Mouse (Mus musculus): ENCODE results near the gene Mylk3. TPM values are rescaled to one million over a fixed set of nuclear protein-coding genes. Genes with fewer than 3 reads are reported as not detected.

Mylk3 gene
- polyA plus RNA-seq, 1 experiment from 2014 or later: 26.6 TPM

DNA sequence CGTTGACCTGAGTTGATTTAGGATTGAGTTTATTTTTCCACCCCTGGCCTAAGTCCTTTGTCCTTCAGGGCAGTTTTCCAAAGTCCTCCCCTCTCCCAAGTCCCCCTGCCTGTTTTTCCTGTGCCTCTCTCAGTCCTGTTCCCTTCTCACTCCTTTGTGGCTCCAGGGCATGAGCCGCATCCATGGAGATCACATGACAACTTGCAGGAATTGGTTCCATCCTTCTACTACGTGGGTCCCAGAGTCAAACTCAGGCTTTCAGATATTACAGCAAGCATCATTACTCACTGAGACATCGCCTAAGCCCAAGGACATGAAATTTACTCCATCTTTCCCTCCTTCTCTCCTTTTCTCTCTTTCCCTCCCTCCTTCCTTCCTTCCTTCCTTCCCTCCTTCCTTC is 23.9 kb downstream of the Mylk3 start:
- H3K27ac ChIP-seq (ENCODE audit: low read depth, low read length): no peak overlapping the region
- H3K36me3 ChIP-seq (ENCODE audit: control insufficient read depth, insufficient read depth, low read length): no peaks in the 10 kb centered on the region
- no peak overlapping the region for H3K9ac ChIP-seq (ENCODE audit: low read depth, low read length)

GRCm38 (mm10) chr8:85353287-85353686 is 32.9 kb downstream of the Mylk3 start:
- 82% methylated on average over 4 of the region's 4 CpGs for WGBS
- ATAC-seq (replicated peaks; ENCODE audit: low FRiP score): no peak
- peaks cover 10% of the 10 kb centered on the region for H3K36me3 ChIP-seq (ENCODE audit: control insufficient read depth, insufficient read depth, low read length)

More for the DNA sequence above, 23.9 kb downstream of the Mylk3 start:
- Histone ChIP-seq H3K4me1 (replicated peaks; ENCODE audit: control insufficient read depth, insufficient read depth, low read length) (peaks cover 13% of the 10 kb centered on the region), H3K4me3 (ENCODE audit: low read depth, low read length) (no peak overlapping the region), H3K9me3 (ENCODE audit: control insufficient read depth, low read length) (no peaks in the 10 kb centered on the region), H3K4me2 (no peak overlapping the region), H3K27me3 (replicated peaks; ENCODE audit: control insufficient read depth, insufficient read depth, low read length) (no peaks in the 10 kb centered on the region)
- ATAC-seq (replicated peaks; ENCODE audit: low FRiP score) (no peak), DNase-seq (ENCODE audit: low spot score) (no peak)
- 83% methylated on average over 4 of the region's 4 CpGs for WGBS

DNA sequence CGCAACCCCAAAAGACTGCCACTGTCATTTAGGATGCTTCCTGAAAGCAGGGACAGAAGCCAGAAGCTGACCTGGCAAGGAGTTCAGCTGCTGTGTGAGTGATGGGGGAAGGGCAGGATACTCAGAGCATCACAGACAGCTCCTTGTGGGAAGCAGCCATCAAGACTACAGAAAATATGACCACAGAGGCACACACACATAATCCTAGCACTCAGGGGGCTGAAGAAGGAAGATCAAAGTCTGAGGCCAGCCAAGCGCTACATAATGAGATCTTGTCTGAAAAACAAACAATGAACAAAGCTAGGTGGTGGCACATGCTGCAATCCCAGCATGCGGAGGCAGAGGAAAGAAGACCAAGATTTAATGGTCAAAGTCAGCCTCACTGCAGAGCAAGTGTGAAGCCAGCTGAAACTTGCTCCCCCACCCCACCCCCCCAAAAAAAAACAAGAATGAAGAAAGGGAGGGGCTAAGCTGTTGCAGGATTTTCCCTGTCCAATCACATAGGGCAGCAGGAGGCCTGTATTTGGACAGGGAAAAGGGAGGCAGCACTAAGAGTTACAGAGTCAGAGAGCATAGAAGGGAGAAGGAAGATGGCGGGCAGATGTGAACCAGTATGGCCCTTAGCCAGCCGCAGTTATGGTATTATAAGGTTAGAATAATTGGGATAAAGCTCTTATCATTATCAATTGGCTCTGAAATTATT is 46.1 kb downstream of the Mylk3 start:
- no peak overlapping the region for H3K27ac ChIP-seq (ENCODE audit: low read depth, low read length)
- H3K9me3 ChIP-seq (ENCODE audit: control insufficient read depth, low read length): no peaks in the 10 kb centered on the region
- no peak overlapping the region for H3K9ac ChIP-seq (ENCODE audit: low read depth, low read length)
- H3K27me3 ChIP-seq (replicated peaks; ENCODE audit: control insufficient read depth, insufficient read depth, low read length): no peaks in the 10 kb centered on the region
- H3K4me3 ChIP-seq (ENCODE audit: low read depth, low read length): no peak overlapping the region
- H3K36me3 ChIP-seq (ENCODE audit: control insufficient read depth, insufficient read depth, low read length): no peaks in the 10 kb centered on the region
- no peak for DNase-seq (ENCODE audit: low spot score)
- ATAC-seq (replicated peaks; ENCODE audit: low FRiP score): no peak
- 74% methylated on average over 5 of the region's 5 CpGs for WGBS
- peaks cover 10% of the 10 kb centered on the region for H3K4me1 ChIP-seq (replicated peaks; ENCODE audit: control insufficient read depth, insufficient read depth, low read length)
- H3K4me2 ChIP-seq: no peak overlapping the region

More at GRCm38 (mm10) chr8:85353287-85353686, 32.9 kb downstream of the Mylk3 start:
- Histone ChIP-seq H3K27ac (ENCODE audit: low read depth, low read length) (no peak overlapping the region), H3K4me2 (no peak overlapping the region), H3K9ac (ENCODE audit: low read depth, low read length) (no peak overlapping the region), H3K4me3 (ENCODE audit: low read depth, low read length) (no peak overlapping the region), H3K4me1 (replicated peaks; ENCODE audit: control insufficient read depth, insufficient read depth, low read length) (no peaks in the 10 kb centered on the region), H3K9me3 (ENCODE audit: control insufficient read depth, low read length) (no peaks in the 10 kb centered on the region), H3K27me3 (replicated peaks; ENCODE audit: control insufficient read depth, insufficient read depth, low read length) (no peaks in the 10 kb centered on the region)
- DNase-seq (ENCODE audit: low spot score): no peak

GRCm38 (mm10) chr8:85337681-85338080 is 48.5 kb downstream of the Mylk3 start:
- Histone ChIP-seq H3K4me3 (ENCODE audit: low read depth, low read length) (no peak overlapping the region), H3K27ac (ENCODE audit: low read depth, low read length) (no peak overlapping the region), H3K27me3 (replicated peaks; ENCODE audit: control insufficient read depth, insufficient read depth, low read length) (no peaks in the 10 kb centered on the region), H3K4me2 (no peak overlapping the region), H3K4me1 (replicated peaks; ENCODE audit: control insufficient read depth, insufficient read depth, low read length) (peaks cover 10% of the 10 kb centered on the region), H3K9me3 (ENCODE audit: control insufficient read depth, low read length) (no peaks in the 10 kb centered on the region), H3K36me3 (ENCODE audit: control insufficient read depth, insufficient read depth, low read length) (no peaks in the 10 kb centered on the region), H3K9ac (ENCODE audit: low read depth, low read length) (no peak overlapping the region)
- DNase-seq (ENCODE audit: low spot score) (no peak), ATAC-seq (replicated peaks; ENCODE audit: low FRiP score) (no peak)
- 79% methylated on average over 4 of the region's 4 CpGs for WGBS

DNA sequence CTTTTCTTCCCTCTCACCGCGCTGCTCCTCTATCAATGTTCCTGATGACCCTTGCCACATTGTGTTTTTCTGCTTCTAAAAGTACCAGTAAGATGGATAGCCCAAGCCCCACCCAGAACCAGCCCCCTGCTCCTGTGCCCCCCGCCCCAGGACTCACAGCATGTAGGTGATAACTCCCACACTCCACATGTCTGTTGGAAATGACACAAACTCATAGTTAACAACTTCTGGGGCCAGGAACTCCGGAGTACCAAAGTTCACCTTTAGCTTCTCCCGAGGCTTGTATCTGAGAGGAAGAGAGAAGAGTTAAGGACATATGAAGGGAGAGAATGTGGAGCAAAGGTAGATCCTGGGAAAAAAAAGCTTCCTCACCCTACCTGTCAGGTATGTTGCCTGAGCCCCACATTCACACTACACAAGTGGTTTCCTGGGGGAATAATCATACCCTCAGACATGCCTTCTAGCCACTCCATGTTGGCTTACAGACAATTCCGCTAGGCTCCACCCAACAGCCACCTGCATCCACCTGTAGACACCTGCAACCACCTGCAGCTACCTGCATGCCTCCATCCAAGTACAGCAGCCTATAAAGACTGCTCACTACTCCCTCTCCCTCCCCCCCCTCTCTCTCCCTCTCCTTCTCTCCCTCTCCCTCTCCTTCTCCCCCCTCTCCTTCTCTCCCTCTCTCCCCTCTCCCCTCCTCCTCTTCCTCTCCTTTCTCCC is 49.8 kb downstream of the Mylk3 start:
- H3K27me3 ChIP-seq (replicated peaks; ENCODE audit: control insufficient read depth, insufficient read depth, low read length): no peaks in the 10 kb centered on the region
- WGBS: 72% methylated on average over 6 of the region's 6 CpGs
- no peak overlapping the region for H3K27ac ChIP-seq (ENCODE audit: low read depth, low read length)
- H3K4me3 ChIP-seq (ENCODE audit: low read depth, low read length): no peak overlapping the region
- no peak for ATAC-seq (replicated peaks; ENCODE audit: low FRiP score)
- H3K36me3 ChIP-seq (ENCODE audit: control insufficient read depth, insufficient read depth, low read length): no peaks in the 10 kb centered on the region
- H3K4me2 ChIP-seq: no peak overlapping the region
- no peak overlapping the region for H3K9ac ChIP-seq (ENCODE audit: low read depth, low read length)
- peaks cover 10% of the 10 kb centered on the region for H3K4me1 ChIP-seq (replicated peaks; ENCODE audit: control insufficient read depth, insufficient read depth, low read length)
- DNase-seq (ENCODE audit: low spot score): no peak
- no peaks in the 10 kb centered on the region for H3K9me3 ChIP-seq (ENCODE audit: control insufficient read depth, low read length)

- no peaks in the 10 kb centered on the region for H3K36me3 ChIP-seq (ENCODE audit: control insufficient read depth, insufficient read depth, low read length)
- H3K9me3 ChIP-seq (ENCODE audit: control insufficient read depth, low read length): no peaks in the 10 kb centered on the region
- H3K27ac ChIP-seq (ENCODE audit: low read depth, low read length): no peak overlapping the region
- DNase-seq (ENCODE audit: low spot score) (no peak), ATAC-seq (replicated peaks; ENCODE audit: low FRiP score) (0 out of 2 replicates have a peak, but pooled peaks have one; percentile 23)
- H3K4me3 ChIP-seq (ENCODE audit: low read depth, low read length): no peak overlapping the region
- no peak overlapping the region for H3K4me2 ChIP-seq
- peaks cover 11% of the 10 kb centered on the region for H3K4me1 ChIP-seq (replicated peaks; ENCODE audit: control insufficient read depth, insufficient read depth, low read length)
- H3K9ac ChIP-seq (ENCODE audit: low read depth, low read length): no peak overlapping the region
- no peaks in the 10 kb centered on the region for H3K27me3 ChIP-seq (replicated peaks; ENCODE audit: control insufficient read depth, insufficient read depth, low read length)
Measured at GRCm38 (mm10) chr8:85335105-85335504, 51.0 kb downstream of the Mylk3 start.

DNA sequence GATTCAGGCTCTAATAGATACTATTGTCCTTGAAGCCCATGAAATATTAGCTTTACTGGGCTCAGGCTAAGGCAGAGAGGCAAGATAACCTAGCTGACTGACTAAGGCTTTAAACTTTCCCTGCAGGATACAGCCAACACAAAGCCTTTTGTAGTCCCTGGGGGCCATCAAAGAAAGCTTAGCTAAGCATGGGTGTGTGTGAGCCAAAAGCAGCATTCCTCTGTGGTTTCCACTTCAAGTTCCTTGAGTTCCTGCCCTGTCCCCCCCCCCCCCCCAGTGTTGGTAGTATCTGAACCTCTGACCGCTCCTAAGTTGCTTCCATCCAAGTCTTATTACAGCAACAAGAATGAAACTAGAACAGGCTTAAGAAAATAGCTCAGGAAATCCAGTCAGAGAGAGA is 56.6 kb downstream of the Mylk3 start:
- no peak overlapping the region for H3K4me2 ChIP-seq
- 89% methylated on average over 1 of the region's 1 CpGs for WGBS
- peaks cover 2% of the 10 kb centered on the region; the same call in 1 of the 2 replicates for H3K4me1 ChIP-seq (replicated peaks; ENCODE audit: control insufficient read depth, insufficient read depth, low read length)
- no peak overlapping the region for H3K27ac ChIP-seq (ENCODE audit: low read depth, low read length)
- no peak for ATAC-seq (replicated peaks; ENCODE audit: low FRiP score)
- no peaks in the 10 kb centered on the region for H3K9me3 ChIP-seq (ENCODE audit: control insufficient read depth, low read length)
- peaks cover 2% of the 10 kb centered on the region; the same call in 1 of the 2 replicates for H3K36me3 ChIP-seq (ENCODE audit: control insufficient read depth, insufficient read depth, low read length)
- H3K27me3 ChIP-seq (replicated peaks; ENCODE audit: control insufficient read depth, insufficient read depth, low read length): no peaks in the 10 kb centered on the region
- H3K9ac ChIP-seq (ENCODE audit: low read depth, low read length): no peak overlapping the region
- no peak overlapping the region for H3K4me3 ChIP-seq (ENCODE audit: low read depth, low read length)
- no peak for DNase-seq (ENCODE audit: low spot score)

- ATAC-seq (replicated peaks; ENCODE audit: low FRiP score) (no peak), DNase-seq (ENCODE audit: low spot score) (no peak)
- Histone ChIP-seq H3K4me1 (replicated peaks; ENCODE audit: control insufficient read depth, insufficient read depth, low read length) (peaks cover 2% of the 10 kb centered on the region; the same call in 1 of the 2 replicates), H3K4me2 (no peak overlapping the region), H3K9me3 (ENCODE audit: control insufficient read depth, low read length) (no peaks in the 10 kb centered on the region), H3K4me3 (ENCODE audit: low read depth, low read length) (no peak overlapping the region), H3K9ac (ENCODE audit: low read depth, low read length) (no peak overlapping the region), H3K27ac (ENCODE audit: low read depth, low read length) (no peak overlapping the region), H3K36me3 (ENCODE audit: control insufficient read depth, insufficient read depth, low read length) (peaks cover 2% of the 10 kb centered on the region; the same call in 1 of the 2 replicates), H3K27me3 (replicated peaks; ENCODE audit: control insufficient read depth, insufficient read depth, low read length) (no peaks in the 10 kb centered on the region)
- WGBS: 81% methylated on average over 9 of the region's 9 CpGs
Measured at GRCm38 (mm10) chr8:85327036-85327435, 59.1 kb downstream of the Mylk3 start.
